Mouse (Mus musculus) cerebellum, postnatal 25 days (tissue): ENCODE results near the gene 1810046K07Rik.

Experiments
- DNase-seq, 2 experiments: peaks; one replicate each; pipeline ENCODE4 v3.0.0; 2021; ENCODE audit warnings: mixed read lengths in 2 of 2

1810046K07Rik gene

GRCm38 (mm10) chr9:51303980-51304379, 24.7 kb downstream of the 1810046K07Rik start:
- DNase-seq, result no peak

- no peak for DNase-seq
Measured at GRCm38 (mm10) chr9:51293541-51293940, 35.2 kb downstream of the 1810046K07Rik start.

DNA sequence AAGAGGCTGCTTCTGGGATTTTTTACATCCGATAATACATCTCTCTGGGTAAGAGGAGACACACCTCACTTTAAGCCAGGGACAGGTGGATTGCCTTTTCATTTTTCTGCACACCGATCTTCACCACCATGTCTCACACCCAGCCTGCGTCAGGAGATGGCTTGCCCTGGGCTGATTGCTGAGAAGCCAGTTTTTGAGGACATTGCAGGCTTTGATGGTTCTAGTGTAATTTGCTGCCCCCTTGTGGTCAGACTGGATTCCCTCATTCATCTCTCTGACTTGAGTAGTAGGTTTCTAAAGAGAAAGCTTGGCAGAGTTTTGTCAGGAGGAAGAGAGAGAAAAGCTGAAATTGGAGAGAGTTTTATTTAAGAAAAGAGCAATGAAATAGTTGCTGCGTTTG, 36.0 kb downstream of the 1810046K07Rik start:
- peak; percentile 75 to 85 for DNase-seq

DNA sequence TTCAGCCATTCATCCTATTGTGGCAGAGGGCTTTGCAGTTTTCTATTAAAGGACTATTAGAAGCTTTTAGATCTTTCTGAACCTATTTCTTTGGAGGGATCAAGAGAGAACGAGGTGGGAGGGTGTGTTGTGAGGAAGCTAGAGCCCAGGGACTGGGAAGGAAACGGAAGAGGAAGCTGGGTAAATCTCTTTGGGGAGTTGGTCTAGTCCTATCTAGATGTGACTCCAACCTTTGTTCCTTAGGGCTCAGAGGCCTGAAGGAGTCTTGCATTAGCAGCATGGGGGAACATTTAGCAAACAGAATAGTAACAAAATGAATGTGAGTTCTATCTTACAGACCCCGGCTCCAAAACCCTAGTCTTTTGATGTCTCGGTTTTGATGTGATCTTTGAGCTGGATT, 37.7 kb downstream of the 1810046K07Rik start:
- no peak for DNase-seq

GRCm38 (mm10) chr9:51286079-51286478, 42.6 kb downstream of the 1810046K07Rik start:
- no peak for DNase-seq

DNA sequence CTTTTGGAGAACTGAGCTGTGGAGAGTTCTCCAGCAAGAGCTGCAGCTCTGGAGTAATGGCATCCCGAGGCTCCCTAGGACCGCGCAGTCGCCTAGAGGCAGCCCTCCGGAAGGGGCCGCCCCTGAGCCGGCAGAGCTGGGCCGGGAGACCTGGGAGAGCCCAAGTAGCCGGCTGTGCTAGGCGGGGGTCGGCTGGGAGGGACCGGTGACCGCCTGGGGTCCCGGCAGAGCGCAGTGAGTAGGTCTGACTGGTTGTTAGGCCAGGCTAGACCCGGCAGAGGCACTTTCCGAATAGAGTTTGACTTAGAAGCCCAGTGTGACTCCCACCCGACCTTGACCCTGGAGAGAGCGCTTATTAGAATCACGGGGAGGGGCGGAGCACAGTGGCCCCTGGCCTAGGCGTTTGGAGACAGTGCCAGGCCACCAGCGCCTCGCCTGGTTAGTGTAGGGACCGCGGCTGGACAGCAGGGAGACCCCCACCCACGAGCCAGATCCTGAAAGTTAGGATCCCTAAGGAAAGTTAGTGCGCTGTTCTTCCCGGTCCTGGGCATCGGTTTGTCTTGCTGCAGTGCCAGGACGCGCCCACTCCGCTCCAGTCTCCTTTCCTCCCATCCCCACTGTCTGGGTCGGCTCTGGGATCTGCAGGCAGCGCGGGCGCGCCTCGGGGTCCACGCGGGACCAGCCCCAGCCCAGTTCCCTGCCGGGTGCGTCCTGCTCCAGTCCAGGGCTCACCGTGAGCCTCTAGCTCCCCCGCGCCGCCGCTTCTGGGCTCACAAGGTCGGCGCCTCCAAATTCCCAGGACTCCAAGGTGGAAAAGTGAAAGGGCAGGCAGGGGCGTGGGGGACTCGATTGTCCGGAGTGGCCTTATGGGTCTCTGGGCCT, 50.0 kb downstream of the 1810046K07Rik start, which contains the start of gene Colca2:
Gene Colca2, minus strand, starts transcription at position 70 of the 882 bp plus-strand sequence.
- peak; percentile 52 to 68 for DNase-seq

DNA sequence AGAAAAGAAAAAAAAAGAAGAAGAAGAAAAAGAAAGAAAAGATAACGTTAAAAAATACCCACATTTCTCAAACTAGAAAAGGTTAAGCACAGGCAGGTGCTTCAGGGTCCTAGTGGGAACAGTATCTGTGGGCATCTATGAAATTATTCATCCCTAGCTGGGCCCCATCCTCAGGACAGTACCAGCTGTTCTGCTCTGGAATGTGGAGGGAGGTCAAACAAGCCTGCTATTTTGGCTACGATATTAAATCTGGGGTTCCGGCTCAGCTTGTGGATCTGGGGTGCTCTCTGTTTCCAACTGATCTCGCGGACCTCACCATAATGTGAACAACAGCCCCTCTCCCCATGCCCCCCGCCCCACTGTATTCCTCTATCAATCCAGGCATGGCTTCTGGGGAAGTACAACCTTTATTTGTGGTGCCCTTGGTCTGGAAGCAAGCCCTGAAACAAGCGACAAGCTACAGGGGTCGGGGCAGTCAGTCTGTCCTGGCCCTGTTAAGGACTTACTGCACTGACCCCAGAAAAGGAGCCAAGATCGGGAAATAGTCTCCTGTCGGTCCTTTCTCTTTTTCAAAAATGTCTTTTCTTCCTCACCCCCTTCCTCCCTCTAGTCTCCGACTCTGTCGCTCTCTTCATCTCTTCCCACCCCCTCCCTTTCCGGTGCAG, 50.8 kb downstream of the 1810046K07Rik start:
- DNase-seq, result no peak

DNA sequence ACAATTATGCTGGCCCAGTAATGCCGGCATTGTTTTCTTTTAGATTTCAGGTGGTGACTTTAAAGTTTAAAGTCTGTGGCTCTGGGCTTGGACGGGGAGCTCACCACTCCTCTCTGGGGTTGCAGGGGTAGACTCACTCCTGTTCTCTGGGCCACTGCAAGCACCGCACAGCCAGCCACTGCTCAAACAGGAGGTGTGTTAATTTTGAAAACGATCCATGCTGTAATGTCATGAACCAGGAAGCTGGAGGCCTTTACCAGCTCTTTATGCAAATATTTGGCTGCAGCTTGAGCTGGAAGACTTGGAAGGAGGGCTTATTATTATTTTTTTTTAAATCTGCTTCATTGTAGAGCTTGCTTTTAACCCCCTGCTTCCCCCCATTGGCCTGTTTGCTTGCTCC, 54.0 kb downstream of the 1810046K07Rik start:
- no peak for DNase-seq

- no peak for DNase-seq
Measured at GRCm38 (mm10) chr9:51273581-51274154, 55.0 kb downstream of the 1810046K07Rik start.

- DNase-seq, result no peak
Measured at GRCm38 (mm10) chr9:51272102-51272501, 56.6 kb downstream of the 1810046K07Rik start.

DNA sequence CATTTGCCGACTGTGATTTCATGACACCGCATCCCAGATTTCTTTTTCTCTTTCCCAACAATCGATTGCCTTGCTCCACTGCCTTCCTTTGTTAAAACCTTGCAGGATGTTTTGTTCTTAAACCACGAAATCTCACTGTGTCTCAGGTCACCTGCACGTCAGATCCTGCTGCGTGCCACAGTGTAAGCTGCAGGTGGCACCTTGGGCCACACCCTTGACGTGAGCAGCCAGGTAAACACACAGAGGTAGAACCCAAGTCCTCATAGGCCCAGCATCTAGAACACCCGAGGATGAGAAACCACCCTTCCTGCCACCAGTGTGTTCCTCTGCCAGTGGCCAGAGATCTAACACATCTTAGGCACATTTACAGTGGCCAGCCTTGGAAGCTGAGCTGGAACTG, 57.6 kb downstream of the 1810046K07Rik start:
- no peak for DNase-seq

DNA sequence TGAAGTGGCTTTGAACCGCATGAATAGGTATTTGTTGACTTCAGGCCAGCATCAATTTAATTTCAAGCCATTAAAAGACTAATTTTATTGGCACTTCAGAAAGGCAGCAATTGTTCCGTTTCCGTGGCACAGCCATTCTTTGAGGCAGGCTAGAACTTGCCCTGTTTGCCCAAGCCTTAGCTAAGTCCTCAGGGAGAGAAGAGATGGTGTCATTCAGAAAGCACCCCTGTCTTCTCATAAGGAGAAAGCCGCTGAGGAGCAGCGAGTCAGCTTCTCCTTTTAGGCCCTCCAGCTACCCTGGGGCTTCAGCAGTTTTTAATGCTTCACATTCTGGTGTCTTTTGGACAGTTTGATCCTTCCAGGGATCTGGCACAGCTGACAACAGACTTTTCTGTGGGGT, 59.9 kb downstream of the 1810046K07Rik start:
- DNase-seq, result no peak

DNA sequence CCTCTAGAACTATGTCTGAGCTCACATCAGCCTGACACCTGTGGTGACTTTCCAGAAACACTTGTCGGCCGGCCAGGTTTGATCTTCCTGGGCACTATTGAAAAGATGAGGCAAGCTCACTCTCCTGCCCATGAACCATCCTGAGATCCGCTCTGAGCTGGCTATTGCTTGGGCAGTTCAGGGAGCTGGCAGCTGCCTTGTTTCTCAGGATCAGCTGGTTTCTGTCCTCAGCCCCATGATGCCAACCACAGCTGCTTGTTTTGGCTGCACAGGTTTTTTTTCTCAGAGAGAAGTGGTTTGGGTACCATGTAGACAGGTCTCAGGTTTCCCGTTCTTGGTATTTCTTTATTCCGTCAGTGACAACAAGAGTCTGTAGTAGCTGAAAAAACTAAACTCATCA, 70.3 kb downstream of the 1810046K07Rik start:
- DNase-seq, result no peak

GRCm38 (mm10) chr9:51256780-51257502, 71.8 kb downstream of the 1810046K07Rik start:
- DNase-seq, result no peak
